Mouse (Mus musculus): ENCODE data around the gene Gca. TPM values are rescaled to one million over a fixed set of nuclear protein-coding genes. Genes with fewer than 3 reads are reported as not detected.

The Gca gene
- polyA plus RNA-seq, 1 experiment: 0.13 TPM

- H3K4me3 ChIP-seq: peak within 1 kb of the TSS; percentile 31
- TF ChIP-seq POLR2AphosphoS2 (IDR thresholded peaks at IDR 0.05; ENCODE audit: insufficient read length, low read depth) (no peak), CEBPB (IDR thresholded peaks at IDR 0.05; ENCODE audit: insufficient read depth, poor library complexity, severe bottlenecking) (no peak), MYOD1 (IDR thresholded peaks at IDR 0.05; ENCODE audit: control insufficient read depth in 1 of 3, insufficient read length in 2 of 3, low read depth in 2 of 3) (no peak), TCF12 (IDR thresholded peaks at IDR 0.05; ENCODE audit: insufficient read depth, poor library complexity, severe bottlenecking) (no peak), POLR2A (IDR thresholded peaks at IDR 0.05; ENCODE audit: insufficient read length, low read depth) (no peak), SRF (IDR thresholded peaks at IDR 0.05; ENCODE audit: control insufficient read depth, insufficient read length, low read depth) (no peak), REST (IDR thresholded peaks at IDR 0.05; ENCODE audit: insufficient read depth, insufficient read length) (no peak), TCF3 (IDR thresholded peaks at IDR 0.05; ENCODE audit: insufficient read length, low read depth) (no peak), MAX (IDR thresholded peaks at IDR 0.05; ENCODE audit: low read depth) (no peak), USF1 (IDR thresholded peaks at IDR 0.05; ENCODE audit: low read depth) (no peak), E2F4 (IDR thresholded peaks at IDR 0.05; ENCODE audit: insufficient read depth) (no peak), MYOG (IDR thresholded peaks at IDR 0.05; ENCODE audit: control insufficient read depth in 1 of 3, insufficient read depth in 1 of 3, insufficient read length in 2 of 3, low read depth in 2 of 3) (no peak)
- peak within 1 kb of the TSS; percentile 72 for H3K4me2 ChIP-seq (ENCODE audit: low read depth)
- no peaks in the 10 kb centered on the region for H3K36me3 ChIP-seq (ENCODE audit: control insufficient read depth, insufficient read depth)
- H3K27me3 ChIP-seq (ENCODE audit: control insufficient read depth, insufficient read depth, insufficient read length): no peaks in the 10 kb centered on the region
- no peak within 1 kb of the TSS for H3ac ChIP-seq (ENCODE audit: control insufficient read depth, insufficient read length)
- no peaks in the 10 kb centered on the region for H3K79me2 ChIP-seq (ENCODE audit: control insufficient read depth, insufficient read depth)
Observed at GRCm38 (mm10) chr2:62646014-62646645, 18.0 kb upstream of the Gca start, which contains the start of gene Ifih1. Gene Ifih1 (minus strand): TSS chr2:62646255.

- Histone ChIP-seq H3K27me3 (ENCODE audit: control insufficient read depth, insufficient read depth, insufficient read length) (no peaks in the 10 kb centered on the region), H3K4me2 (ENCODE audit: low read depth) (peak overlapping the region; percentile 72), H3K36me3 (ENCODE audit: control insufficient read depth, insufficient read depth) (no peaks in the 10 kb centered on the region), H3K4me3 (peak overlapping the region; percentile 31), H3ac (ENCODE audit: control insufficient read depth, insufficient read length) (no peak overlapping the region), H3K79me2 (ENCODE audit: control insufficient read depth, insufficient read depth) (no peaks in the 10 kb centered on the region)
- no peak for TF ChIP-seq SRF (IDR thresholded peaks at IDR 0.05; ENCODE audit: control insufficient read depth, insufficient read length, low read depth)
- no peak for TF ChIP-seq TCF3 (IDR thresholded peaks at IDR 0.05; ENCODE audit: insufficient read length, low read depth)
- no peak for TF ChIP-seq USF1 (IDR thresholded peaks at IDR 0.05; ENCODE audit: low read depth)
- TF ChIP-seq E2F4 (IDR thresholded peaks at IDR 0.05; ENCODE audit: insufficient read depth): no peak
- no peak for TF ChIP-seq REST (IDR thresholded peaks at IDR 0.05; ENCODE audit: insufficient read depth, insufficient read length)
- TF ChIP-seq MYOD1 (IDR thresholded peaks at IDR 0.05; ENCODE audit: control insufficient read depth in 1 of 3, insufficient read length in 2 of 3, low read depth in 2 of 3): no peak
- TF ChIP-seq POLR2AphosphoS2 (IDR thresholded peaks at IDR 0.05; ENCODE audit: insufficient read length, low read depth): no peak
- no peak for TF ChIP-seq CEBPB (IDR thresholded peaks at IDR 0.05; ENCODE audit: insufficient read depth, poor library complexity, severe bottlenecking)
- no peak for TF ChIP-seq MYOG (IDR thresholded peaks at IDR 0.05; ENCODE audit: control insufficient read depth in 1 of 3, insufficient read depth in 1 of 3, insufficient read length in 2 of 3, low read depth in 2 of 3)
- no peak for TF ChIP-seq POLR2A (IDR thresholded peaks at IDR 0.05; ENCODE audit: insufficient read length, low read depth)
Observed at GRCm38 (mm10) chr2:62646671-62647289, 17.3 kb upstream of the Gca start.

- Histone ChIP-seq H3K4me2 (ENCODE audit: low read depth) (no peak overlapping the region), H3K79me2 (ENCODE audit: control insufficient read depth, insufficient read depth) (no peaks in the 10 kb centered on the region), H3ac (ENCODE audit: control insufficient read depth, insufficient read length) (no peak overlapping the region), H3K4me3 (no peak overlapping the region), H3K36me3 (ENCODE audit: control insufficient read depth, insufficient read depth) (no peaks in the 10 kb centered on the region), H3K27me3 (ENCODE audit: control insufficient read depth, insufficient read depth, insufficient read length) (no peaks in the 10 kb centered on the region)
- no peak for TF ChIP-seq MYOD1 (IDR thresholded peaks at IDR 0.05; ENCODE audit: control insufficient read depth in 1 of 3, insufficient read length in 2 of 3, low read depth in 2 of 3)
- TF ChIP-seq USF1 (IDR thresholded peaks at IDR 0.05; ENCODE audit: low read depth): no peak
- TF ChIP-seq TCF12 (IDR thresholded peaks at IDR 0.05; ENCODE audit: insufficient read depth, poor library complexity, severe bottlenecking): no peak
- no peak for TF ChIP-seq MAX (IDR thresholded peaks at IDR 0.05; ENCODE audit: low read depth)
- TF ChIP-seq REST (IDR thresholded peaks at IDR 0.05; ENCODE audit: insufficient read depth, insufficient read length): no peak
- no peak for TF ChIP-seq CEBPB (IDR thresholded peaks at IDR 0.05; ENCODE audit: insufficient read depth, poor library complexity, severe bottlenecking)
- TF ChIP-seq MYOG (IDR thresholded peaks at IDR 0.05; ENCODE audit: control insufficient read depth in 1 of 3, insufficient read depth in 1 of 3, insufficient read length in 2 of 3, low read depth in 2 of 3): no peak
- no peak for TF ChIP-seq POLR2AphosphoS2 (IDR thresholded peaks at IDR 0.05; ENCODE audit: insufficient read length, low read depth)
- no peak for TF ChIP-seq TCF3 (IDR thresholded peaks at IDR 0.05; ENCODE audit: insufficient read length, low read depth)
- no peak for TF ChIP-seq E2F4 (IDR thresholded peaks at IDR 0.05; ENCODE audit: insufficient read depth)
Observed at GRCm38 (mm10) chr2:62651890-62652289, 12.2 kb upstream of the Gca start.

GRCm38 (mm10) chr2:62652466-62652865, 11.6 kb upstream of the Gca start:
- Histone ChIP-seq H3K36me3 (ENCODE audit: control insufficient read depth, insufficient read depth) (no peaks in the 10 kb centered on the region), H3K4me2 (ENCODE audit: low read depth) (no peak overlapping the region), H3K4me3 (no peak overlapping the region), H3K27me3 (ENCODE audit: control insufficient read depth, insufficient read depth, insufficient read length) (no peaks in the 10 kb centered on the region), H3K79me2 (ENCODE audit: control insufficient read depth, insufficient read depth) (no peaks in the 10 kb centered on the region), H3ac (ENCODE audit: control insufficient read depth, insufficient read length) (no peak overlapping the region)
- TF ChIP-seq SRF (IDR thresholded peaks at IDR 0.05; ENCODE audit: control insufficient read depth, insufficient read length, low read depth): no peak
- no peak for TF ChIP-seq TCF3 (IDR thresholded peaks at IDR 0.05; ENCODE audit: insufficient read length, low read depth)
- no peak for TF ChIP-seq MYOG (IDR thresholded peaks at IDR 0.05; ENCODE audit: control insufficient read depth in 1 of 3, insufficient read depth in 1 of 3, insufficient read length in 2 of 3, low read depth in 2 of 3)
- no peak for TF ChIP-seq USF1 (IDR thresholded peaks at IDR 0.05; ENCODE audit: low read depth)
- no peak for TF ChIP-seq MYOD1 (IDR thresholded peaks at IDR 0.05; ENCODE audit: control insufficient read depth in 1 of 3, insufficient read length in 2 of 3, low read depth in 2 of 3)

Measured in myocyte (in vitro differentiated cells).